Mouse (Mus musculus): ENCODE results near the gene Nccrp1.

GRCm38 (mm10) chr7:28585001-28585400, 37.9 kb upstream of the Nccrp1 start:
- TF ChIP-seq CTCF (IDR thresholded peaks at IDR 0.05; ENCODE audit: extremely low read depth, insufficient read depth, low read length): no peak
- TF ChIP-seq POLR2A (IDR thresholded peaks at IDR 0.05; ENCODE audit: extremely low read depth, insufficient read depth, low read length): no peak

Measured in cortical plate, adult 2 months (tissue).